Mouse (Mus musculus) CH12.LX (cell line): Measurements from ENCODE around the gene Iqschfp. TPM values are rescaled to one million over a fixed set of nuclear protein-coding genes. Genes with fewer than 3 reads are reported as not detected.

Experiments used
- DNase-seq: peaks from one replicate; pipeline ENCODE4 v3.0.0-alpha.2; 2013; ENCODE audit errors: extremely low read depth
- H3K27ac ChIP-seq: 2 replicates; pipeline ENCODE4 v1.5.1; 2012; ENCODE audit warnings: low read depth, mild to moderate bottlenecking, control low read depth, moderate library complexity; ENCODE audit not compliant: insufficient read depth
- H3K27me3 ChIP-seq: replicated peaks from 2 replicates; pipeline ENCODE3; 2012; ENCODE audit warnings: inconsistent platforms
- H3K36me3 ChIP-seq, 2 experiments: replicated peaks in 1 of 2; 2 replicates each; pipeline versions ENCODE3 to v1.6.1; 2012; ENCODE audit warnings: inconsistent platforms in 1 of 2, low read length in 1 of 2, mild to moderate bottlenecking in 1 of 2, mixed read lengths in 1 of 2, moderate library complexity in 1 of 2; ENCODE audit not compliant: control insufficient read depth in 1 of 2, insufficient read depth in 1 of 2
- H3K4me1 ChIP-seq, 2 experiments: 2 replicates each; pipeline ENCODE4 v1.6.1; 2012; ENCODE audit warnings: inconsistent platforms in 1 of 2, moderate library complexity in 1 of 2; ENCODE audit not compliant: insufficient read depth in 2 of 2, control insufficient read depth in 1 of 2
- H3K4me2 ChIP-seq: 2 replicates; pipeline ENCODE4 v1.6.1; 2012; ENCODE audit warnings: low read depth, mild to moderate bottlenecking, control low read depth; ENCODE audit not compliant: poor library complexity, insufficient read depth, severe bottlenecking
- H3K4me3 ChIP-seq, 3 experiments: fragments of 150-350 bp in 1 of 3; sonication (generic) in 1 of 3; replicated peaks in 1 of 3; 2 replicates each; pipeline versions ENCODE3 to v1.5.1; 2011 to 2012; ENCODE audit warnings: low read depth in 2 of 3, low read length in 2 of 3, mild to moderate bottlenecking in 2 of 3, moderate library complexity in 2 of 3, control low read depth in 1 of 3, improper control_type of control experiment in 1 of 3, inconsistent platforms in 1 of 3, mixed read lengths in 1 of 3; ENCODE audit not compliant: poor library complexity in 1 of 3
- H3K79me2 ChIP-seq: replicated peaks from 2 replicates; pipeline ENCODE4 v1.6.1; 2012; ENCODE audit warnings: mild to moderate bottlenecking, moderate library complexity; ENCODE audit not compliant: control insufficient read depth, poor library complexity, insufficient read depth, severe bottlenecking; ENCODE audit errors: extremely low read depth
- H3K9ac ChIP-seq: 2 replicates; pipeline ENCODE4 v1.6.1; 2012; ENCODE audit warnings: low read depth, mild to moderate bottlenecking, control low read depth, moderate library complexity; ENCODE audit not compliant: insufficient read depth
- H3K9me3 ChIP-seq: replicated peaks from 2 replicates; pipeline ENCODE3; 2012; ENCODE audit warnings: low read length, inconsistent platforms, mixed read lengths
- CHD1 ChIP-seq: IDR thresholded peaks from 2 replicates; pipeline ENCODE4 v1.6.1; 2012; ENCODE audit warnings: low read depth, low read length, improper control_type of control experiment, inconsistent platforms
- CHD2 ChIP-seq: IDR thresholded peaks from 2 replicates; pipeline ENCODE4 v1.6.1; 2011; ENCODE audit warnings: low read length, improper control_type of control experiment
- E2F4 ChIP-seq: IDR thresholded peaks from 2 replicates; pipeline ENCODE4 v1.6.1; 2011; ENCODE audit warnings: low read depth, low read length, improper control_type of control experiment; ENCODE audit not compliant: insufficient replicate concordance
- ELF1 ChIP-seq: IDR thresholded peaks from 2 replicates; pipeline ENCODE4 v1.6.1; 2014; ENCODE audit warnings: low read depth, mild to moderate bottlenecking, inconsistent platforms, low read length, improper control_type of control experiment
- ETS1 ChIP-seq: conservative IDR thresholded peaks from 2 replicates; pipeline ENCODE4 v1.6.1; 2012; ENCODE audit warnings: low read depth, mild to moderate bottlenecking, inconsistent platforms, low read length, improper control_type of control experiment, moderate library complexity
- IRF4 ChIP-seq: IDR thresholded peaks from 2 replicates; pipeline ENCODE4 v1.6.1; 2014; ENCODE audit warnings: low read depth, mild to moderate bottlenecking, inconsistent platforms, low read length, improper control_type of control experiment
- JUN ChIP-seq: IDR thresholded peaks from 2 replicates; pipeline ENCODE4 v1.6.1; 2011; ENCODE audit warnings: low read depth, mild to moderate bottlenecking, low read length, improper control_type of control experiment, moderate library complexity; ENCODE audit not compliant: insufficient read depth
- MAX ChIP-seq: IDR thresholded peaks from 2 replicates; pipeline ENCODE4 v1.6.1; 2011; ENCODE audit warnings: low read length, improper control_type of control experiment
- MAZ ChIP-seq: IDR thresholded peaks from 2 replicates; pipeline ENCODE4 v1.6.1; 2012; ENCODE audit warnings: low read depth, mild to moderate bottlenecking, inconsistent platforms, low read length, improper control_type of control experiment, moderate library complexity
- MYC ChIP-seq: IDR thresholded peaks from 2 replicates; pipeline ENCODE4 v1.6.1; 2011; ENCODE audit warnings: low read depth, mild to moderate bottlenecking, improper control_type of control experiment, low read length
- POLR2A ChIP-seq: IDR thresholded peaks from 2 replicates; pipeline ENCODE4 v1.6.1; 2011; ENCODE audit warnings: low read depth, mild to moderate bottlenecking, improper control_type of control experiment, low read length
- POLR2AphosphoS2 ChIP-seq: IDR thresholded peaks from 2 replicates; pipeline ENCODE4 v1.6.1; 2011; ENCODE audit warnings: low read depth, low read length, improper control_type of control experiment
- SIN3A ChIP-seq: IDR thresholded peaks from 2 replicates; pipeline ENCODE4 v1.6.1; 2012; ENCODE audit warnings: low read length, improper control_type of control experiment, inconsistent platforms
- SMC3 ChIP-seq: IDR thresholded peaks from 2 replicates; pipeline ENCODE4 v1.6.1; 2011; ENCODE audit warnings: low read depth, low read length, improper control_type of control experiment
- TBP ChIP-seq: conservative IDR thresholded peaks from 2 replicates; pipeline ENCODE4 v1.6.1; 2011; ENCODE audit warnings: low read depth, low read length, improper control_type of control experiment
- USF1 ChIP-seq: IDR thresholded peaks from 2 replicates; pipeline ENCODE4 v1.6.1; 2014; ENCODE audit warnings: low read depth, mild to moderate bottlenecking, inconsistent platforms, low read length, improper control_type of control experiment
- USF2 ChIP-seq: conservative IDR thresholded peaks from 2 replicates; pipeline ENCODE4 v1.6.1; 2011; ENCODE audit warnings: low read depth, low read length, improper control_type of control experiment
- dilution Hi-C: fragments of 300-500 bp; cut with MboI; formaldehyde crosslinking; loops from 2 replicates; pipeline ENCODE4 v1.14.3; 2020; ENCODE audit warnings: low sequenced_read_pairs; ENCODE audit not compliant: extremely low pct_unique_long_range_greater_than_20kb, extremely low pct_ligation_motif_present
- in situ Hi-C: fragments of 300-500 bp; cut with MboI; formaldehyde crosslinking; loops from 3 replicates; pipeline ENCODE4 v1.14.3; 2019; ENCODE audit warnings: low sequenced_read_pairs, low pct_ligation_motif_present, low pct_unique_long_range_greater_than_20kb, mixed read lengths
- polyA plus RNA-seq: library from polyadenylated mRNA; unstranded; fragments of >175 nt; gene quantifications from 2 replicates; pipeline ENCODE4 v1.2.1, GENCODE M21; 2012; ENCODE audit warnings: low read depth; ENCODE audit not compliant: insufficient read length
- total RNA-seq, 2 experiments: library from RNA; depleted of rRNA; stranded (reverse); fragments of 300-350 nt in 1 of 2; fragments of >200 nt in 1 of 2; gene quantifications; 2 replicates each; pipeline ENCODE4 v1.2.3; 2012 to 2014

The Iqschfp gene
- 0.25 and 0.29 TPM in 2 replicates for total RNA-seq (2012; rRNA removed)
- not detected in 2 replicates for total RNA-seq (2014; rRNA removed)
- 0.13 TPM in 1 of 2 replicates, not detected in the other for polyA plus RNA-seq

DNA sequence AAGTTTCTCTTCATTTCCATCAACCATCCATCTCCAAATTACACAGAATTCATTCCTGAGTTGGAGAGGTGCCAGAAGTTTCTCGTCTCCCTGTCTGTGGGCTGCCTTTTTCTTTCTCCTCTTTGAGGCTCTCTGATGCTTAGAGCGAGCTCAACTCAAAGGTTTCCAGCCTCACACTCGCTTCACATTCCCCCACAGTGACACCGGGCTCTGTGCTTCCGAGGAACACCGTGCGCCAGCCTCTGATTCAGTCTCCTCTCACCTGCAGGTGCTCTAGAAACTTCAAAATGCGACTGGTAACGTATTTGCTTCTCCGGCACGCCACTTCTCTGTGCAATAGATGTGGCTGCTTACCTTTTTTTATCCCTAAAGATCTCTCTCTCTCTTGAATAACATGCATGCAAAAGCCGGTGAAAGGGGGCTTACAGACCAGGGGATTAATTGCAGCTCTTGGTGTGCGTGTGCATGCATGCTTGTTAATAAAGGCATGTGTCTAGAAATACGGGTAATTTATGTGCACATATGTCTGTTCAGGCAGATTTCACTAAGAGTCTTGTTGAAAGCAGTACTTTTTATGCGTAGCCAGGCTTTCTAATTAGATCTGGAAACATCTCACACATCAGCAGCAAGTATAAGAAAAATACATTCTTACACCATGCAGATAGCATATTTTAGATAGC, at the start of gene Iqschfp, which contains the start of gene Iqcj:
Iqschfp (plus strand) TSS at position 207 of the 680 bp plus-strand sequence.
Iqcj (plus strand) TSS at position 195 of the 680 bp plus-strand sequence.
- DNase-seq, result no peak
- Histone ChIP-seq H3K36me3 (no peaks in the 10 kb centered on the region), H3K4me1 (no peaks in the 10 kb centered on the region), H3K9ac (no peak within 1 kb of the TSS), H3K9me3 (no peaks in the 10 kb centered on the region), H3K27me3 (no peaks in the 10 kb centered on the region), H3K4me2 (no peak within 1 kb of the TSS), H3K27ac (no peak within 1 kb of the TSS), H3K79me2 (no peaks in the 10 kb centered on the region), H3K4me3 (no peak within 1 kb of the TSS)
- in situ Hi-C loops, result no loop called here
- TF ChIP-seq IRF4, result no peak
- no peak for TF ChIP-seq JUN
- no peak for TF ChIP-seq USF2
- dilution Hi-C loops, result no loop called here

- Histone ChIP-seq H3K9me3 (no peaks in the 10 kb centered on the region), H3K4me1 (no peaks in the 10 kb centered on the region), H3K36me3 (no peaks in the 10 kb centered on the region), H3K4me2 (no peak overlapping the region), H3K79me2 (no peaks in the 10 kb centered on the region), H3K27me3 (no peaks in the 10 kb centered on the region), H3K9ac (no peak overlapping the region), H3K27ac (no peak overlapping the region), H3K4me3 (no peak overlapping the region)
- no peak for TF ChIP-seq IRF4
- no peak for TF ChIP-seq POLR2AphosphoS2
- TF ChIP-seq TBP, result no peak
- no peak for TF ChIP-seq ETS1
- no peak for TF ChIP-seq CHD1
- TF ChIP-seq POLR2A, result no peak
- TF ChIP-seq MYC, result no peak
- TF ChIP-seq ELF1, result no peak
- TF ChIP-seq SMC3, result no peak
- TF ChIP-seq MAX, result no peak
- no peak for TF ChIP-seq MAZ
- TF ChIP-seq USF1, result no peak
- no peak for TF ChIP-seq E2F4
- TF ChIP-seq CHD2, result no peak
- no peak for TF ChIP-seq SIN3A
- dilution Hi-C loops (no loop called here), in situ Hi-C loops (no loop called here)
- no peak for DNase-seq
Observed at GRCm38 (mm10) chr3:67852397-67852796, 39.6 kb upstream of the Iqschfp start.
